Mouse (Mus musculus) cerebellum, adult 8-10 months (tissue): ENCODE data around the gene Nox4.
"Not testable (repeated sequence)": the region's sequence is repeated elsewhere in the genome, so short reads cannot be mapped to it uniquely, and the experiment has no call there.

Experiments used
- DNase-seq: peaks from one replicate; pipeline ENCODE4 v3.0.0; 2022

The Nox4 gene

DNA sequence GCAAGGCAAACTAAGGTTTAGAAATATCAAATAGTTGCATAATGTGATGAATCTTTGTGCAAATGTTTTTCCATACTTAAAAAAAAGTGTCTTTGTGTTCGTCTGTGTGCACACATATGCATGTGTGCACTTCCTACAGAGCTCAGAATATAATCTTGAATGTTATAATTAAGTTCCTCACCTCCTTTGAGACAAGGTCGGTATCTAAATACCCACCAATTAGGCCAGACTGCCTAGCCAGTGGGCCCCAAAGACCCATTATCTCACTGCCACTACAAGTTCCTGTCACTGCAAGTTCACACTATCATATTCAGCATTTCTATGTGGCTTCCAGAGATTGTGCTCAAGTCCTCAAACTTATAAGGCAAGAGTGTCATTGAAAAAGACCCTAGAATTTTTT is 129.0 kb downstream of the Nox4 start:
- no peak for DNase-seq

GRCm38 (mm10) chr7:87397023-87397422 is 151.1 kb downstream of the Nox4 start:
- DNase-seq, result no peak

DNA sequence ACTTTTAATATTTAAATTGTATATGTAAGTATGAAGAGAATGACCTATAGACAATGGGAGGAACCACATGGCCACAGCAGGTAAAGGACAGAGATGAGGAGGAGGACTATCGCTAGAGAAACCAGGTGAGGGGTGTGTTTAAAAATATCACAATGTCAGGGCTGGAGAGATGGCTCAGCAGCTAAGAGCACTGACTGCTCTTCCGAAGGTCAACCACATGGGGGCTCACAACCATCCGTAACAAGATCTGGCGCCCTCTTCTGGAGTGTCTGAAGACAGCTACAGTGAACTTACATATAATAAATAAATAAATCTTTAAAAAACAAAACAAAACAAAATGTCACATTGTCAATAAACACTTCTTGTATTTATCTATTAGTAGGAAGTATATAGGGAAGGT is 165.5 kb downstream of the Nox4 start:
- not testable (repeated sequence) for DNase-seq

DNA sequence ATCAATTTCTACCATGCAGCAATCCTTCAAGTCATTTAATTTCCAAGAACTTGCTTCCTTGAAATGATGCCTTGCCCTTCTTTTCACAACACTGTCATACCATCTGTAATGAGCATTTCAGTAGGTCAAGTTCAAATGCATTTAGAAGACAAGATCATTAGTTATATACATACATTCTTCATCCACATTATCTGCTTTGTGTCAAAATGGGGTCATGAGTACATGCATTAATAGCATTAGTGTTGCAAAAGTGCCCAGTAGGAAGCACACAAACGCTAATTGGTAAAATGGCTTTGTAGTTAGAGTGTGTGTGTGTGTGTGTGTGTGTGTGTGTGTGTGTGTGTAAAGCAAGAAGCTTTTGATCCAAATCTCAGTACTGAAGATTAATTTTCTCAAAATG is 167.4 kb downstream of the Nox4 start:
- DNase-seq, result no peak
